Mouse (Mus musculus): ENCODE results near the gene Kdm4b. TPM values are rescaled to one million over a fixed set of nuclear protein-coding genes. Genes with fewer than 3 reads are reported as not detected.

Kdm4b gene
- polyA plus RNA-seq, 1 experiment from 2014 or later: 21.3 TPM

- Histone ChIP-seq H3K9ac (ENCODE audit: low read depth, low read length) (no peak overlapping the region), H3K4me3 (ENCODE audit: low read length) (no peak overlapping the region), H3K27me3 (replicated peaks; ENCODE audit: control insufficient read depth, insufficient read depth, low read length) (no peaks in the 10 kb centered on the region), H3K4me2 (ENCODE audit: low read depth, low read length) (no peak overlapping the region), H3K9me3 (ENCODE audit: control insufficient read depth, low read length) (no peaks in the 10 kb centered on the region), H3K36me3 (ENCODE audit: control insufficient read depth, insufficient read depth, low read length) (peaks cover 13% of the 10 kb centered on the region; the same call in 1 of the 2 replicates), H3K4me1 (ENCODE audit: control insufficient read depth, insufficient read depth, low read length) (no peaks in the 10 kb centered on the region), H3K27ac (ENCODE audit: low read length) (no peak overlapping the region)
- ATAC-seq: peak; percentile 78
- WGBS: 61% methylated on average over 9 of the region's 9 CpGs
Measured at GRCm38 (mm10) chr17:56356921-56357885, 31.3 kb downstream of the Kdm4b start.

GRCm38 (mm10) chr17:56359183-56359725, 33.4 kb downstream of the Kdm4b start:
- no peak overlapping the region for H3K4me3 ChIP-seq (ENCODE audit: low read length)
- no peaks in the 10 kb centered on the region for H3K4me1 ChIP-seq (ENCODE audit: control insufficient read depth, insufficient read depth, low read length)
- 84% methylated on average over 3 of the region's 3 CpGs for WGBS
- no peak overlapping the region for H3K27ac ChIP-seq (ENCODE audit: low read length)
- H3K36me3 ChIP-seq (ENCODE audit: control insufficient read depth, insufficient read depth, low read length): peaks cover 4% of the 10 kb centered on the region; the same call in 1 of the 2 replicates
- H3K27me3 ChIP-seq (replicated peaks; ENCODE audit: control insufficient read depth, insufficient read depth, low read length): no peaks in the 10 kb centered on the region
- no peak for ATAC-seq
- H3K4me2 ChIP-seq (ENCODE audit: low read depth, low read length): no peak overlapping the region
- no peak overlapping the region for H3K9ac ChIP-seq (ENCODE audit: low read depth, low read length)
- no peaks in the 10 kb centered on the region for H3K9me3 ChIP-seq (ENCODE audit: control insufficient read depth, low read length)

- 100% methylated on average over 1 of the region's 1 CpGs for WGBS
- Histone ChIP-seq H3K4me1 (ENCODE audit: control insufficient read depth, insufficient read depth, low read length) (no peaks in the 10 kb centered on the region), H3K36me3 (ENCODE audit: control insufficient read depth, insufficient read depth, low read length) (peaks cover 4% of the 10 kb centered on the region; the same call in 1 of the 2 replicates), H3K4me3 (ENCODE audit: low read length) (no peak overlapping the region), H3K27me3 (replicated peaks; ENCODE audit: control insufficient read depth, insufficient read depth, low read length) (no peaks in the 10 kb centered on the region), H3K9ac (ENCODE audit: low read depth, low read length) (no peak overlapping the region), H3K27ac (ENCODE audit: low read length) (no peak overlapping the region), H3K9me3 (ENCODE audit: control insufficient read depth, low read length) (no peaks in the 10 kb centered on the region), H3K4me2 (ENCODE audit: low read depth, low read length) (no peak overlapping the region)
- ATAC-seq: no peak
Measured at GRCm38 (mm10) chr17:56359864-56360263, 34.0 kb downstream of the Kdm4b start.

GRCm38 (mm10) chr17:56360451-56360850, 34.6 kb downstream of the Kdm4b start:
- no peak for ATAC-seq
- H3K4me1 ChIP-seq (ENCODE audit: control insufficient read depth, insufficient read depth, low read length): peaks cover 3% of the 10 kb centered on the region; the same call in 1 of the 2 replicates

GRCm38 (mm10) chr17:56361542-56361941, 35.7 kb downstream of the Kdm4b start:
- no peak for ATAC-seq

More at GRCm38 (mm10) chr17:56360451-56360850, 34.6 kb downstream of the Kdm4b start:
- Histone ChIP-seq H3K36me3 (ENCODE audit: control insufficient read depth, insufficient read depth, low read length) (peaks cover 4% of the 10 kb centered on the region; the same call in 1 of the 2 replicates), H3K9ac (ENCODE audit: low read depth, low read length) (no peak overlapping the region), H3K9me3 (ENCODE audit: control insufficient read depth, low read length) (no peaks in the 10 kb centered on the region), H3K4me3 (ENCODE audit: low read length) (no peak overlapping the region), H3K27ac (ENCODE audit: low read length) (no peak overlapping the region), H3K27me3 (replicated peaks; ENCODE audit: control insufficient read depth, insufficient read depth, low read length) (no peaks in the 10 kb centered on the region), H3K4me2 (ENCODE audit: low read depth, low read length) (no peak overlapping the region)
- 78% methylated on average over 8 of the region's 8 CpGs for WGBS

GRCm38 (mm10) chr17:56365791-56366673, 40.2 kb downstream of the Kdm4b start:
- Histone ChIP-seq H3K27me3 (replicated peaks; ENCODE audit: control insufficient read depth, insufficient read depth, low read length) (no peaks in the 10 kb centered on the region), H3K4me3 (ENCODE audit: low read length) (no peak overlapping the region), H3K9me3 (ENCODE audit: control insufficient read depth, low read length) (no peaks in the 10 kb centered on the region), H3K27ac (ENCODE audit: low read length) (peak overlapping the region; percentile 49; the same call in 1 of the 2 replicates), H3K4me2 (ENCODE audit: low read depth, low read length) (no peak overlapping the region), H3K9ac (ENCODE audit: low read depth, low read length) (no peak overlapping the region), H3K4me1 (ENCODE audit: control insufficient read depth, insufficient read depth, low read length) (peaks cover 8% of the 10 kb centered on the region), H3K36me3 (ENCODE audit: control insufficient read depth, insufficient read depth, low read length) (no peaks in the 10 kb centered on the region)
- WGBS: 51% methylated on average over 7 of the region's 7 CpGs
- ATAC-seq: peak; percentile 38; the same call in 1 of the 2 replicates

More at GRCm38 (mm10) chr17:56361542-56361941, 35.7 kb downstream of the Kdm4b start:
- Histone ChIP-seq H3K27ac (ENCODE audit: low read length) (no peak overlapping the region), H3K4me1 (ENCODE audit: control insufficient read depth, insufficient read depth, low read length) (peaks cover 8% of the 10 kb centered on the region), H3K9ac (ENCODE audit: low read depth, low read length) (no peak overlapping the region), H3K36me3 (ENCODE audit: control insufficient read depth, insufficient read depth, low read length) (no peaks in the 10 kb centered on the region), H3K9me3 (ENCODE audit: control insufficient read depth, low read length) (no peaks in the 10 kb centered on the region), H3K4me3 (ENCODE audit: low read length) (no peak overlapping the region), H3K4me2 (ENCODE audit: low read depth, low read length) (no peak overlapping the region), H3K27me3 (replicated peaks; ENCODE audit: control insufficient read depth, insufficient read depth, low read length) (no peaks in the 10 kb centered on the region)
- 83% methylated on average over 2 of the region's 2 CpGs for WGBS

GRCm38 (mm10) chr17:56368291-56368790, 42.5 kb downstream of the Kdm4b start:
- no peaks in the 10 kb centered on the region for H3K9me3 ChIP-seq (ENCODE audit: control insufficient read depth, low read length)
- H3K36me3 ChIP-seq (ENCODE audit: control insufficient read depth, insufficient read depth, low read length): no peaks in the 10 kb centered on the region; the same call in 1 of the 2 replicates
- WGBS: 89% methylated on average over 6 of the region's 6 CpGs
- H3K4me1 ChIP-seq (ENCODE audit: control insufficient read depth, insufficient read depth, low read length): peaks cover 8% of the 10 kb centered on the region
- no peak for ATAC-seq
- H3K4me2 ChIP-seq (ENCODE audit: low read depth, low read length): no peak overlapping the region
- H3K4me3 ChIP-seq (ENCODE audit: low read length): no peak overlapping the region
- no peaks in the 10 kb centered on the region for H3K27me3 ChIP-seq (replicated peaks; ENCODE audit: control insufficient read depth, insufficient read depth, low read length)
- H3K27ac ChIP-seq (ENCODE audit: low read length): no peak overlapping the region
- no peak overlapping the region for H3K9ac ChIP-seq (ENCODE audit: low read depth, low read length)

- Histone ChIP-seq H3K27me3 (replicated peaks; ENCODE audit: control insufficient read depth, insufficient read depth, low read length) (no peaks in the 10 kb centered on the region), H3K9ac (ENCODE audit: low read depth, low read length) (no peak overlapping the region), H3K36me3 (ENCODE audit: control insufficient read depth, insufficient read depth, low read length) (no peaks in the 10 kb centered on the region; the same call in none of the 2 replicates), H3K9me3 (ENCODE audit: control insufficient read depth, low read length) (no peaks in the 10 kb centered on the region), H3K4me1 (ENCODE audit: control insufficient read depth, insufficient read depth, low read length) (peaks cover 8% of the 10 kb centered on the region), H3K4me3 (ENCODE audit: low read length) (no peak overlapping the region), H3K4me2 (ENCODE audit: low read depth, low read length) (no peak overlapping the region), H3K27ac (ENCODE audit: low read length) (no peak overlapping the region)
- no peak for ATAC-seq
- 91% methylated on average over 3 of the region's 3 CpGs for WGBS
Measured at GRCm38 (mm10) chr17:56370090-56370489, 44.2 kb downstream of the Kdm4b start.
